ENCODE assay signal across 8 mouse cellular contexts in genomic region chr7:58770254-58770653, GRCm38 (mm10).
DNase-seq lines count a peak whose midpoint lies in the region; ATAC-seq and TF ChIP-seq lines count a peak whose summit lies in the region.

No protein-coding gene starts in this region.

- no peaks in the 10 kb centered on the region; the same call in 1 of the 2 replicates for H3K4me1 ChIP-seq in cerebellum, adult 2 months (ENCODE audit: control insufficient read depth, insufficient read depth, low read length)
- no peaks in the 10 kb centered on the region for H3K4me1 ChIP-seq in liver, postnatal 0 days (ENCODE audit: insufficient read depth)
- H3K4me1 ChIP-seq in neural tube, embryonic 15.5 days = peaks cover 7% of the 10 kb centered on the region; the same call in 1 of the 2 replicates

- intact Hi-C loops in left cerebral cortex, postnatal 10 days (cut with DNase I) = no loop called here
- intact Hi-C loops in left cerebral cortex, postnatal 36 days (cut with DNase I) = no loop called here

- H3K9me3 ChIP-seq in liver, postnatal 0 days (ENCODE audit: low read length) = no peaks in the 10 kb centered on the region
- H3K9me3 ChIP-seq in neural tube, embryonic 15.5 days (replicated peaks) = no peaks in the 10 kb centered on the region

- no peak overlapping the region for H3K4me2 ChIP-seq in liver, postnatal 0 days (ENCODE audit: low read depth, low read length)
- no peak overlapping the region for H3K4me2 ChIP-seq in neural tube, embryonic 15.5 days

- peak in 1 of 2 experiments; percentile 7 for DNase-seq in cerebellum, adult 2 months
- DNase-seq in cerebellum, postnatal 4 days (ENCODE audit: low spot score in 2 of 2) = no peak
- peak; percentile 29 to 43 for DNase-seq in left cerebral cortex, postnatal 10 days (ENCODE audit: extremely low spot score in 1 of 2, low spot score in 2 of 2)
- no peak for DNase-seq in left cerebral cortex, postnatal 36 days (ENCODE audit: low spot score in 2 of 2)
- peak; percentile 66 for DNase-seq in embryo, embryonic 10.5 days (ENCODE audit: low spot score)
- DNase-seq in liver, postnatal 0 days = peak; percentile 25
- DNase-seq in urinary bladder, postnatal 25 days (ENCODE audit: low spot score) = no peak

- WGBS in cerebellum, adult 2 months = 81% methylated on average over 3 of the region's 3 CpGs
- 62% methylated on average over 3 of the region's 3 CpGs for WGBS in liver, postnatal 0 days (ENCODE audit: insufficient replicate concordance)
- 74% methylated on average over 3 of the region's 3 CpGs for WGBS in neural tube, embryonic 15.5 days

- no peak for TF ChIP-seq POLR2A in cerebellum, adult 2 months (IDR thresholded peaks at IDR 0.05; ENCODE audit: borderline replicate concordance, insufficient read depth, low read length)

- H3K27ac ChIP-seq in cerebellum, adult 2 months (ENCODE audit: insufficient read depth, low read length) = no peak overlapping the region
- H3K27ac ChIP-seq in liver, postnatal 0 days (ENCODE audit: low read depth) = no peak overlapping the region
- H3K27ac ChIP-seq in neural tube, embryonic 15.5 days (replicated peaks) = no peak overlapping the region

- TF ChIP-seq EP300 in liver, postnatal 0 days (IDR thresholded peaks at IDR 0.05; ENCODE audit: low read depth) = no peak

- H3K36me3 ChIP-seq in liver, postnatal 0 days (replicated peaks; ENCODE audit: insufficient read depth, low read length) = no peaks in the 10 kb centered on the region
- no peaks in the 10 kb centered on the region for H3K36me3 ChIP-seq in neural tube, embryonic 15.5 days

- TF ChIP-seq CTCF in cerebellum, adult 2 months (IDR thresholded peaks at IDR 0.05; ENCODE audit: borderline replicate concordance, insufficient read depth, low read depth, low read length) = peak; percentile 45
- peak; percentile 65 for TF ChIP-seq CTCF in liver, postnatal 0 days (IDR thresholded peaks at IDR 0.05; ENCODE audit: low read depth)

- H3K4me3 ChIP-seq in cerebellum, adult 2 months (replicated peaks; ENCODE audit: insufficient read depth, low read depth, low read length) = no peak overlapping the region
- H3K4me3 ChIP-seq in liver, postnatal 0 days (ENCODE audit: low read depth, low read length) = no peak overlapping the region
- no peak overlapping the region for H3K4me3 ChIP-seq in neural tube, embryonic 15.5 days (replicated peaks)

- ATAC-seq in liver, postnatal 0 days = no peak
- peak; percentile 56; the same call in 1 of the 2 replicates for ATAC-seq in neural tube, embryonic 15.5 days (ENCODE audit: low FRiP score)

- H3K9ac ChIP-seq in liver, postnatal 0 days (replicated peaks) = no peak overlapping the region
- H3K9ac ChIP-seq in neural tube, embryonic 15.5 days (replicated peaks) = no peak overlapping the region

- no peaks in the 10 kb centered on the region; the same call in 1 of the 2 replicates for H3K27me3 ChIP-seq in cerebellum, adult 2 months (ENCODE audit: control insufficient read depth, insufficient read depth, low read length)
- no peaks in the 10 kb centered on the region for H3K27me3 ChIP-seq in liver, postnatal 0 days (ENCODE audit: insufficient read depth, low read length)
- H3K27me3 ChIP-seq in neural tube, embryonic 15.5 days (replicated peaks) = no peaks in the 10 kb centered on the region

Comparison
In these comparisons a context has a peak if more than half of its experiments do, and no peak if none do; other contexts are left out.
1. DNase-seq: peak in left cerebral cortex, postnatal 10 days (2 of 2), embryo, embryonic 10.5 days (single experiment) and liver, postnatal 0 days (single experiment); none in cerebellum, postnatal 4 days (0 of 2), left cerebral cortex, postnatal 36 days (0 of 2) and urinary bladder, postnatal 25 days (single experiment).